Mouse (Mus musculus) 3T3-L1 (cell line): Measurements from ENCODE around the gene Ccdc50.
A peak's percentile ranks its signal among the peaks of the same experiment; 100 is the strongest.

ENCODE experiments used
- DNase-seq: peaks from one replicate; pipeline ENCODE4 v3.0.0-alpha.2; 2015; ENCODE audit warnings: low read depth, low spot score

Gene Ccdc50

DNA sequence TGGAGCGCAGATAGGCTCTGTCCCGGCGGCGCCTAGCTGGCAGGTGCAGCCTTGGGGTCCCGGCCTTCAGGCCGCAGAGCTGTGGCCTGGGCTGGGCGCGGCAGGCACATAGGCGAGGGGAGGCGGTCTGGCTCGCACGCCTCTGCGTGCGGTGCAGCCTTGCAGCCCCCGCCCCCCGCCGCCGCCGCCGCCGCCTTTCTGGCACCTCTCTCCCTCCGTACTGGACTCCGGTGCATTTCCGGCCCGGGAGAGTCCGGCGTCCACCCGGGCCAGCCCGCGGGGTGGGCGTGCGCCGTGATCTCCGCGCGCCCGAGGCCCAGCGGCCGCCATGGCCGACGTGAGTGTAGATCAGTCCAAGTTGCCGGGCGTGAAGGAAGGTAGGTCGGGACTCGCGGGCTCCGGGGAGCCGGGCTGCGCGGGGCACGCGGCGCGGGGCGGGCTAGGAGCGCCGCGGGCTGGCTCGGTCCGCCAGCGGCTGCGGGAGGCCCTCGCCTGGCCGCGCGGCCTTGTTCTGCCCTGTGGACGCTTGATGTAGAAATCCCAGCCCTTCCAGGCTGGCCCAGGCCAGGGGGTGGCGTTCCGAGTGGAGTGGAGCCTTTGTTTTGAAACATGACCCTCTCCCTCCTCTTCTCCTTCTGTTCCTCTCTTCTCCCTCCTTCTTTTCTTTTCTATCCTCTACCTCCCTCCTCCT lies at the start of gene Ccdc50:
TSS of gene Ccdc50 (plus strand) at position 109 of the 691 bp plus-strand sequence.
- DNase-seq = peak; percentile 67

DNA sequence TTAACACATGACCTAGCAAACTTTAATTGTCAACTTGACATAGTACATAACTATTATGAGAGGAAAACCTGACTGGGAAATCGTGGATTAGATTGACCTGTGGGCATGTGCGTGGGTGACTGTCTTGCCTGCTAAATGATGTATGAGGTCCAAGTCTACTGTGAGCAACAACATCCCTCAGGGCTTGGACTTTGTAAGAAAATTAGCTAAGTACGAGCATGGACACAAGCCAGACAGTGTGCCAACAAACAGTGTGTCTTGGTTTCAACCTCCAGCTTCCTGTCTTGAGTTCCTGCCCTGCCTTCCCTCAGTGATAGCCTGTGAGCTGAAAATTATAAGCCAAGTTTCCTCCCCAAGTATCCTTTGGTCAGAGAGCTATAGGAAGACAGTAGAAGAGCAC lies 41.1 kb upstream of the Ccdc50 start:
- DNase-seq = peak; percentile 11

DNA sequence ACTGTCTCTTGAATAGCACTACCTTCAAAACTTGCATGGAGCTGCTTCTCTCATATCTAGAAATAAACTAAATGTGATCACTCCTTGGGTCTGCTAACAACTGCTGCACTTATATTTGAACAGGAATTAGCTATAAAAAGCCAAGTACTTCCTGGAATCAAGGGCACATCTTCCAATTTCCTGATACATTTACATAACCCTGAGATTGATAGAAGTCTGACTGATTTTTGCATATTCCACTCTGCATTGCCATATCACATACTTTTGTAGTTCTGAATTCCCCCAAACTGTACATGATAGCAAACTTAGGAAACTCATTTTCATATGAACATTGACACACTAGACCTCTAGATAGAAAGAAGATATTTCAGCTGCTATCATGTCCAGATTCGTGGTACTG lies 40.3 kb upstream of the Ccdc50 start:
- DNase-seq = no peak

DNA sequence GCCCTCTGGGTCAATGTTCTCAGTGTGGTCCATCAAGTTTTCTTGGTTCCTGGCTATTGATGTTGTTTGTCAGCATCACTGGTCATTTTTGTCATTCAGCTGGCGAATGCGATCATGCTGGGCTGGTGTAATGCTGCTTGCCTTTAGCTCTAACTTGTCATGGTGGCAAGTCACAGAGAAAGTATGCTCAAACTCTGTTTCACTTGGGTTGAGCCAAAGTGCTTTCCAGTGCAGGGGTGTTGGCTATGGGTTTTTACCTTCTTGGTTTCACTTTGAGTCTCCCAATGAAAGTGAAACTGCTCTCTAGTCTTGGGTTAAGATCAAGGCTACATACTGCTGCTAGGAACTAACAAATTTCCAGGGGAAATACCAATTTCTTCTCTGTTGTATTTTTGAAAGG lies 39.4 kb upstream of the Ccdc50 start:
- DNase-seq = peak; percentile 40

DNA sequence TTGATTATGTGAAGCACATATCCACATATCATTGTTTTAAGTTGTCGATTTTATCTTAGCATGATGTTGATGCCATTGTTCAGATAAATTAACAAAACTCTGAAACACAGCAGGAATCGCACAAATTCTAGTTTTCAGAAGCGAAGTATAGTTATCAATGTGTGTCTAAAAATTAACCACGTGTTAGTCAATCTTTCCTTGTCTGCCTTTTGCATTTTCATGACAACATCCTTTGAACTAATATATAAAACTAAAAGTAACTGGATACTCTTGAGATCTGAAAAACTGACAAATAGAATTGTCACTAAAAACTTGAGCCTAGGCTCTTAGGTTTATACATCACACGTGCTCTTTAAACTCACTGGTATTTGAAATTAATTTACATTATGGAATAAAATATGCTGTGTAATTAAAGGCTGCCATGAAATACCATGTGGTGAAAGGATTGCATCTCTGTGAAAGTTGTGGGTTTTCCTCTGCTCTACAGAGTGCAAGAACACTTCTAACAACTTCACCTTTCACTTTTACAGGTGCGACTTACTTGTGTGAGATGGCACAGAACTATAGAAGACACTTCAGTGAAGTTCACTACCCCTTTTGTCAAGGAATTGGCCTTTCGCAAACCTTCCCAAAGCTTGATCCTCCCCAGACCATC lies 38.7 kb upstream of the Ccdc50 start:
- DNase-seq = no peak

DNA sequence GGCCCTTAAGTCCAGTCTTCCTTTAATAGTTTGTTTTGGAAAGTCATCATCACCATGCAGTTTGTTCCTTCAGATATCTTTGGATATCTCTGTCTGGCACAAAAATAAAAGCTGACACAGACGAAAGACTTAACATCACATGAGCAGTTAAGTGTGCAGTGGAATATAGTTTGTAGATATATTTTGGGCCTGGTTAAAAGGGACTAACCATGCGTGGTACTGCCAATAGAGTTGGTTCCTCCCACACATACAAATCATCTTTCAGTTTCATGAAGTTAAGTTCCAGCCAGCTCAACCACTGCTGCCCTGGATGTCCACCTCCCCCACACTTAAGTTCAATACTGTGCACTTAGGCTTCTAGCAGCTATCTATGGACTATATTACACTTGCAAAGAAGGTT lies 34.2 kb upstream of the Ccdc50 start:
- no peak for DNase-seq

DNA sequence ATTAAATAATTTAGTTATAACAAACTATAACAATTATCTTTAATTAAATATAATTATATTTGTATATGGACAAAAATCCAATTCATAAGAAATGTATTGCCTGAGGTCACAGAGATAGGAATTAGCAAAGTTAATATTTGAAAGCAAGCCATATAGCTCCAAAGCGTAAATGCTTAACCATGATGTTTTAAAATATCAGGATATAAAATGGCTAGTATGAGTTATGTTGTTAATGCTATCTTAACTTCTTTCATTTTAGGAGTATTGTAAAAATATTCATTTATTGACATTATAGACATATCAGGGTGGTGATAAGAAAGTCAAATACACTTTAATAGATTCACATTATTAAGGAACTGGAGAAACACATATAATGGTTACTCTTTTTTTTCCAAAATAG lies 28.6 kb upstream of the Ccdc50 start:
- DNase-seq = no peak

DNA sequence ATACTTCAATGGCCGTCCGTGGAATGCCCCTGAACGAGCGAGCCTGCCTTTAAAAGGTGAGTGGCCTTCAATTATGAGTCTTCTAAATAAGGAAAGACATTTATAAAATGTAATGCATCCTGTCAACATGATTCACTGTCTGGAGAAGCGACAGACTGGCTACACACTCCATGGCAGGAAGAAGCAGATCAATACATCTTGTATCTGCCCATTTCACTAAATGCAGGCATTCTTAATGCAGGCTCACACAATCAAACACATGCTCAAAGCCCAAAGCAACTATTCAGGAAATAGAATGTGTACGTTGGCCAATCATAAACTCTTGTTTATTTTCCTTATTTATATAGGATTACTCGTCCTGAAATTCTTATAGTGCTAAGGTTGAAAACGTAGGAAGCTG lies 18.5 kb upstream of the Ccdc50 start, which contains the start of gene Uts2b:
TSS of gene Uts2b (minus strand) at position 49 of the 400 bp plus-strand sequence.
- DNase-seq = no peak

DNA sequence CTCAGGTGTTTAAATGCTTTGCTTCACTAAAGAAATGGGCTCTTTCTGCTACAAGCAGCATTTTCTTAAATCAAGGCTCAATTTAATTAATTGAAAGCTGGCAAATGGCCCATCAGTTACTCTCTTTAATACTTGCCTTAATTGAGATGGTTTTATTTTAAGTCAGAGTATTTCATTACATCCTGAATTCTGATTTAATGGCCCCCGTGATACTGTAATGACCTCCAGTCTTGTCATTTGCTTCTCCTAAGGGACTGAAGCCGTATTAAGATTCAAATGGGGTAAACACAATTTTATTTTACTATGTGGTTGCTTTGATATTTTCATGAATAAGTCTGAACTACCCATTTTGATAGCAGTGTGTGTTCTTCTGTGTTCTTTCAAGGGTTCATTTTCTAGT lies 18.0 kb upstream of the Ccdc50 start:
- DNase-seq = no peak

DNA sequence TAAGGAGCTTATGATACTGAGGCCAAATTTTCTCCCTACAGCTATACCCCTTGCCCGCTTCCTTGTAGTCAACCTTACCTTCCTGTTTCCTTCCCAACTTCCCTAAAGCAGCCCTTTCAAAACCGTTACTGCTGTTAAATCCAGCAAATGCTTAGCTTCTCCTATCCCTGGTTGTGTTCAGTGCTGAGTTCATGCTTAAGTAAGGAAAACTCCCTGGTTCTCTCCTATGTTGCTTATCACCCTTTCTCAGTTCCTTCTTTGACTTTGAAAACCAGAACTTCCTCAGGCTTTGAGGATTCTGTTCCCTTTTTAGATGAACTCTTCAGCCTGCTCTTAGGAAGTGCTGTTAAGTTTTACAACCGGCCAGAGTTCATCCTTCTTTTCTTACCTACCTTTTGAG lies 14.5 kb upstream of the Ccdc50 start:
- no peak for DNase-seq

DNA sequence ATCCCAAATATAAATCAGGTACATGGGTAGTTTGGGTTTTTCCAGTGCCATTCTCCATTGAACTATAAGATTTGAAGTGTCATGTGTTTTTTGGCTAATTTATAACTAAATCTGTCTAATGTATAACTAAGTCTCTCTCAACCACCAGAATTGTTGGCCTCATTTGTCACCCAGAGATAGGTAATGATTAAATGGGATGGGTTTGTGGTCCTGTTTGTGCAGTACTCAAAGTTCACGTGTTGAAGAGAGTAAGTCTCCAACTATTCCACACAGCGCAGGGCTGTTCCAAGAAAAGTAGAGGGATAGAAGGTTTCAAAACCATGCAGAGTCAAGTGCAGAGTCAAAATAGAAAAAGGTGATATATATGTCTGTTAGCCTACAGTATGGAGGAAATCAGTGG lies 13.4 kb upstream of the Ccdc50 start:
- no peak for DNase-seq

DNA sequence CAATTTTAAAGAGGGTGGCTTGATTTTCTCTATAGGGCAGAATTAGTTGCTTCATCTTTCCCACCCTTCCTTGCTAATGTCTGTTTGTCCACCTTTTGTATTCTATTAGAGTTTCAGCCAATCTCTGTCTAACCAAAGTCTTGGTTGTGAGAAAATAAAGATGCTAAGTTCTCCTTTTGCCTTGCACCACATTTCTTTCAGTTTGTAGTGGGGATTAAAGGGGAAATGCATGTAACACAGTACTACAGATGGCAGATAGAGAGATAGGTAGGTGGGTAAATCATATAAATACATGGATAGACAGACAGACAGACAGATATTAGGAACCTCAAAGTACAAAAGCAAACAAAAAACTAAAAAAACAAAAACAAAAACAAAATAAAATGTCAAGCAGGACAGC lies 12.1 kb upstream of the Ccdc50 start:
- DNase-seq = no peak

DNA sequence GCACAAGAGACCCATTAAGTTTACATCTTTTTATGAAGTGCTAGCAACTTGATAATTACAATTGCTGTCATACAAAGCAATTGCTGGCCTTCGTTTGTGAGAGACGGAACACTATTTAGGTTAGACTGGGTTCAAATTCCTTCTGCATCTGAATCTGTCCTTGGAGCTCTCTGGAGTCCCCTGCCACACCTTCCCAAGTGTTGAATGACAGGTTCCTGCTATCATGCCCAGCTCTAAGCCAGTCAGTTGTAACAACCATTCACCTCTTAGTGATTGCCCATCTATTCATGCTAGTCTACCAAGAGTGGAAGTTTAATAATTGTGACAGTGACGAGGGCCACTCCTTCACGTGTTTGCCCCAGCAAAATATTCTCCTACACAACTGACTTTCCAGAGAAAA lies 6.5 kb upstream of the Ccdc50 start:
- DNase-seq = no peak

DNA sequence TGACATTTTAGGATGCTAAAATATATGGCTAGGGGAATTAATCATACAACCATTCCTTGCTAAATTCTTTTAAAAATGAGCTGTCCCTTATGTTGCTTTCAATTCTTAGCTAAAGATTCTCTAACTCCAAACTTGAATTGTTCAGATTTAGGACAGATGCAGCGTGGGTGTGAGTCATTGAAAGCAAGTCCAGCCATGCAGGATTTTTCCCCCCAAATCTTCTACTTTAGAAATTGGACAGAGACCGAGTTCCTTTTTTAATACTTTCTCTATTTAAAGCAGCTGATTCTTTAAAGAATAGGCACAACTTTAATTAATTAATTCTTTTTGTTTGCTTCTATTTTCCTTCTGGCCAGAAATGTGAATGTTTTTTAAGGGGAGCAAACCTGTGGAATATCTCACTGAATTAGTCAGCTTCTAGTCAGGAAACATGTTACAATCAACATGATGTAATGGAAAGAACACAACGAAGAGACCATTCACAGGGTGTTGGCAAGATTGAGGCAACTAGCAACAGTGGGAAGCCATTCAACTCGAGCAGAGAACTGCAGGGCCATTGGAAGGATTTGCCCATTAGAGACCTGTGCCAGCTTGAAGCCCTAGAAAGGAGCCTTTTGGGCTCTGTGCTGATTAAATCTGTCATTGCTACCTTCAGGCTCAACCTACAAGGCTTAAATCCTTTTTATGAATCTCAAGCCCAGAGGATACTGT lies 3.6 kb upstream of the Ccdc50 start:
- peak; percentile 42 for DNase-seq

DNA sequence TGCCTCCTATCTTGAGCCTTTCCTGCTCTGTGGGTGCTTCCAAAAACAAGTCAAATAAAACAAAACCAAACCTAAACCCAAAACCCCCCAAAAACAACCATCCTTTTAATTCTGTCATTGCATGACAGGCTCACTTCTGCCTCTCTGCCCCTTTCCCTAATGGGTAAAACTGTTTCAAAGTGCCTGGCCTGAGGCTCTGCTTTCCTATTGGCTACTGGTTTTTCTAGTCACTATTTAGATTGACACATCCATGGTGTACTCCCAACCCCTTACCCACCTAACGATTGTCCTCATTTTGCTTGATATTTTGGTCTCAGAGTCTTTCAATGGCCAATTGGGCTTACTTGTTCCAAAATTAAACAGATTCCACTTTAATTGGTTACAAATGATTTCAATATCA lies 3.0 kb upstream of the Ccdc50 start:
- DNase-seq = no peak

DNA sequence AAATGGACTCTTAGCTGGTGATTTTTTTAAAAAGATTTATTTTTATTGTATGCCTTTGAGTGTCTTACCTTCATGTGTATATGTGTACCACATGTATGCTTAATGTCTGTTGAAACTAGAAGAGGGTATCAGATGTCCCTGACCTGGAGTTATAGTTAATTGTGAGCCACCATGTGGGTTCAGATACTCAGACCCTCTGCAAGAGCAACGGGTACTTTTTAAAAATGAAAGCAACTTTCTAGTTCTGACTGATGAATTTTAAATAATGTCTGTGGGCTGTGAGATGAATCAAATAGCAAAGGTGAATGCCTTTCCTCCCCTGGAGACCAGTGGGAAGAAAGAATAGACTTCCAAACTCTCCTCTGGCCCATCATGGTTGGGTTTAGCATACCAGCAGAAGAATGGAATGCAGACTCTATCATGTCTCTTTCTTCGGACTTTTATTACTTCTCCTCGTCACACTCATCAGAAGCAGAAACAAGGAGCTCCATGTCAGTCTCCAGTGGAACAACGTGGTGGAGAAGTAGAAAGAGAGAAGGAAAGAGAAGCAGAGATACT lies 1.7 kb upstream of the Ccdc50 start:
- no peak for DNase-seq

DNA sequence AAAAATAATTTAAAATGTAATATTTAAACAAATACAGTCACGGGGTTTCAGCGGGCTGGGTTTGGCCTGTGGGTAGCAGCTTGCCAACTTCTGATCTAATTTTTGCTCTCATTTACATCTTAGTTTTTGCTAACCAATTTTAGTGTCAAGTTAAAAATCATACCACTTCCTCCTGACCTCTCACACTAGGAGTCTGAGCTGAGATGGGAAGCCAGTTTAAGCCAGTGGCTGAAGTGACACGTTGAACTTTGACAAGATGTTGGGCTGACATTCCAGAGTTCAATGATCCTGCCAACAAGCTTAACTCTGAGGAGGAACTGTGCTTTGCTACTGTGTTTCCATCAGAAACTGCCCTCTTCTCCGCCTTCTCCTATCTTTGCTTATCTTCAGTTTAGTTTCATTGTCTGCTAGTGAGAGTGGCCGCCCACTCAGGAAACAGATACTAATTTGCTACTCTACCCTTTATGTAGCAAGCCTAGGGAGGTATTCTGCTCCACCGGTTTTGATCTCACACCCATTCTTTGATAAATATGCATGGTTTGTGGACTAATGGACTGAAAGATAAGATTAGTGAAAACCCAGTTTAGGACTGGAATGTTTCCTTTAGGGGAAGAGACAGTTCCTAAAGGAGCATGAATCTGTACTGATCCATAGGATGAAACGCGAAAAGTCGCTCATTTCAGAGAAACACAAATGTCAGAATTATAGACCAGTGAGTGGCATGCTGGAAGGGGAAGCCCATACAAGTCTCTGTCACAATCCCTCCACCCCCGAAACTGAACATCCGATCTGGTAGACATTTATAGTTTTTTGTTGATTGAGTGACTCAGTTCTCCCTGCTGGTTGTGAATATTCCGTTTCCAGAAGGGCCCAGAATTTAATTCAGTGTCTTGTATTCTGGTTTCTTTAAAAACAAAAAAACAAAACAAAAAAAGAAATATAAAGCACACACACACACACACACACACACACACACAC lies 746 bp upstream of the Ccdc50 start:
- peak; percentile 39 for DNase-seq

DNA sequence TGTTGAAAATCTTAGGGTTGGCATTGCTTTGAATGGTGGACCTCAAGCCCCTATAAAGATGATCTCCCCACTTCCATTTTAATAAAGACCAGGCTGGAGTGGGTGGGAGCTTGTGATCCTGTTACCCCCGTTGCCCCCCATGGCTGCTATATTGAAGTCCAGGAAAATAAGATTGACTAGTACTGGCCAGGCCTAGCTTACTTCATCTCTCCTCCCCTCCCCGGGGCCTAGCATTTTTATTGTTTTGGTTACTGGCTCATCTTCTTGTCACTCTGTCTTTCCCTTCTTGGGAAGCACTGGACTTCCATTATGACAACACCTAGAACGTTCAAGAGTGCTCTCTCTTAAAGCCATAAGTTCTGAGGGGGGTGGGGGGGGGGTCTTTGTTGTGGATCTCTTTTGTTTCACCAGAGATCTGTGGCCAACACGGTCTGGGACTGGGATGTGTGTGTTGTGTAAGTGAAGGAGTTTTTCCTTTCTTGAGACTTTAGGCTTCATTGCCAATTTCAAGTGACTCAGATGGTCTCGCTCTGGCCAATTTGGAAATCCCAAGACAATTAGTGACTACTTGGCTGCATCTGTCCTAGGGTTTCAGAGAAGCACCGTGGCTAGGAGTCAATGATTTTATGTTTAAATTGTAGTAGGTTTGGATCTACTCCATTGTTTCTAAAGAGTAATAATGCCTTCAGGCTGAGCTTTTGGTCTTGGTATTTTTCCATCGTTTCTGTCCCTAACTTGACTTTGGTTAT lies 1.0 kb downstream of the Ccdc50 start:
- peak; percentile 76 for DNase-seq

DNA sequence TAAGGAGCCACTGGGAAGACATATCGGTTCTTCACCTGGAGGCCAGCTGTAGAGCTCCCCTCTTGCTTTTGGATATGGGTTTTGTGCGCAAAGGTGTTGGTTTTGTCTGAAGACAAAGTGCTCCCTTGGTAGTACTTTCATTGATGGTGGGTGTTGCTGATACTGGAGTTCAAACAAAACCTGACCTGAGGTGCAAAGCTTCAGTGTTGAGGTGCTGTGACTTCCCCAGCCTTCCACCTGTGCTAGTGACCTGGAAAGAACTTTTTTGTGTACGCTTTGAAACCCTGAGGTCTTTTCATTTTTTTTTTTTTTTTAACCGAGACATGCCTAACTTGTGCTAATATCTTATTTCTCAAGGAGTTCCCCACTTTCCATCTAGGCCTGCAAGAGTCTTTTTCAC lies 1.6 kb downstream of the Ccdc50 start:
- DNase-seq = no peak

DNA sequence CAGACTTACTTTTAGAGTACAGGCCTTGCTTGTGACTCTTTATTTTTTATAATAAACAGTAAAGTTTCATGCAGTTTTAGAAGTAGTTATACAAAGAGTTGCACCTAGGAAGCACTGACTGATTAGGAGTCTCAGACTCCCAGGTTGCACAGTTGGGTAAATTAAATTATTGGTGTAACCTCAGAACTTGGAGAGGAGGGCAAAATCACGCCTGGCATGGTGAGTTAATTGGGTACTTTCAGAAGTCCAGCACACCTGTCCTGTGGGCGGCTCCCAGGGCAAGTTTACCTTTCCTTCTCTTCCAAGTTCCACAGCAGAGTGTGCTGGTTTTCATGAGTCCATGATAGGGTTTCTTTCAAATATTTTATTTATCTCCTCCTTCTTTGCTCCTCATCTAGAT lies 3.2 kb downstream of the Ccdc50 start:
- DNase-seq = no peak
